Comparison of ENCODE assay signal across 23 mouse cellular contexts in genomic region chr11:102418887-102419286, GRCm38 (mm10). TPM values are rescaled to one million over a fixed set of nuclear protein-coding genes. Genes with fewer than 3 reads are reported as not detected.
DNase-seq lines count a peak whose midpoint lies in the region; TF ChIP-seq lines count a peak whose summit lies in the region.
"Had no signal": no experiment of that assay in that cellular context is flagged by ENCODE, and none has a peak within 500 bp of the region (broad histone marks: within the 10 kb centered on the region; RNA-seq: fewer than 3 reads in every experiment).

No protein-coding gene starts in this region.

- H3K4me3 ChIP-seq in cerebellum, adult 2 months (replicated peaks; ENCODE audit: insufficient read depth, low read depth, low read length), result no peak overlapping the region
- H3K4me3 ChIP-seq: forebrain, embryonic 10.5 days; hindbrain, embryonic 15.5 days; limb, embryonic 15.5 days; midbrain, embryonic 15.5 days had no signal

- no peak for TF ChIP-seq CTCF in cerebellum, adult 2 months (IDR thresholded peaks at IDR 0.05; ENCODE audit: borderline replicate concordance, insufficient read depth, low read depth, low read length)

- TF ChIP-seq POLR2A in cerebellum, adult 2 months (IDR thresholded peaks at IDR 0.05; ENCODE audit: borderline replicate concordance, insufficient read depth, low read length), result no peak

- no peak overlapping the region for H3K27ac ChIP-seq in cerebellum, adult 2 months (ENCODE audit: insufficient read depth, low read length)
- H3K27ac ChIP-seq: forebrain, embryonic 10.5 days; hindbrain, embryonic 15.5 days; limb, embryonic 15.5 days; midbrain, embryonic 15.5 days had no signal

- no peaks in the 10 kb centered on the region for H3K4me1 ChIP-seq in cerebellum, adult 2 months (ENCODE audit: control insufficient read depth, insufficient read depth, low read length)
- H3K4me1 ChIP-seq: hindbrain, embryonic 15.5 days; limb, embryonic 15.5 days; midbrain, embryonic 15.5 days had no signal

- DNase-seq in cerebellum, adult 9-11 months, result peak; percentile 6
- DNase-seq in cerebellum, adult 2 months, result no peak
- DNase-seq in lung, postnatal 10 days, result peak; percentile 1
- DNase-seq in lung, postnatal 14 days, result no peak
- DNase-seq in NIH3T3 (ENCODE audit: low read depth), result peak; percentile 57
- peak; percentile 88 for DNase-seq in adrenal gland, postnatal 14 days
- no peak for DNase-seq in urinary bladder, postnatal 14 days (ENCODE audit: low spot score)
- DNase-seq in ovary, postnatal 36 days (ENCODE audit: low spot score), result no peak
- DNase-seq: B cell, adult 2 months; gastrocnemius, postnatal 25 days; kidney, adult 8-10 months; kidney, postnatal 10 days; left cerebral cortex, postnatal 4 days; right cerebral cortex, adult 18-20 months; right cerebral cortex, postnatal 4 days; thymus, postnatal 25 days had no signal

- no peaks in the 10 kb centered on the region for H3K27me3 ChIP-seq in cerebellum, adult 2 months (ENCODE audit: control insufficient read depth, insufficient read depth, low read length)
- H3K27me3 ChIP-seq: CH12.LX; hindbrain, embryonic 15.5 days; limb, embryonic 15.5 days; midbrain, embryonic 15.5 days had no signal

RNA-seq across cellular contexts. Expression of gene Slc25a39, which starts 11.1 kb away (rescaled TPM):
- 124 and 126 TPM in 2 replicates for polyA plus RNA-seq in cerebellum, adult 2 months (2012; rRNA removed)
- total RNA-seq in adrenal gland, postnatal 14 days (2021), result 373 and 415 TPM in 2 replicates

RNA-seq across cellular contexts. Expression of gene Grn, which starts 11.2 kb away (rescaled TPM):
- 58.4 TPM in 2 replicates for polyA plus RNA-seq in cerebellum, adult 2 months (2012; rRNA removed)
- total RNA-seq in adrenal gland, postnatal 14 days (2021), result 180 and 194 TPM in 2 replicates

RNA-seq across cellular contexts. Expression of gene Rundc3a, which starts 25.7 kb away (rescaled TPM):
- polyA plus RNA-seq in cerebellum, adult 2 months (2012; rRNA removed), result 446 and 460 TPM in 2 replicates
- total RNA-seq in adrenal gland, postnatal 14 days (2021), result 31.3 and 31.6 TPM in 2 replicates
- polyA plus RNA-seq: G1E had no signal

RNA-seq across cellular contexts. Expression of gene Fam171a2, which starts 28.6 kb away (rescaled TPM):
- polyA plus RNA-seq in cerebellum, adult 2 months (2012; rRNA removed), result 57.8 and 60.3 TPM in 2 replicates
- total RNA-seq in adrenal gland, postnatal 14 days (2021), result 8.2 and 9.6 TPM in 2 replicates
- total RNA-seq: CH12.LX had no signal
- polyA plus RNA-seq: activated CD4-positive, CD25-positive, alpha-beta regulatory T cell, adult 4 months had no signal

RNA-seq across cellular contexts. Expression of gene Itga2b, which starts 51.0 kb away (rescaled TPM):
- 2.8 and 4.0 TPM in 2 replicates for polyA plus RNA-seq in cerebellum, adult 2 months (2012; rRNA removed)
- 4.6 and 7.4 TPM in 2 replicates for total RNA-seq in adrenal gland, postnatal 14 days (2021)

Comparison
In these comparisons a context has a peak if more than half of its experiments do, and no peak if none do; other contexts are left out.
1. DNase-seq: peak in cerebellum, adult 9-11 months (single experiment), lung, postnatal 10 days (single experiment), NIH3T3 (single experiment) and adrenal gland, postnatal 14 days (single experiment); none in cerebellum, adult 2 months (0 of 2), lung, postnatal 14 days (single experiment), urinary bladder, postnatal 14 days (single experiment) and ovary, postnatal 36 days (single experiment).